ENCODE assay signal across 8 mouse cellular contexts in genomic region chr3:156561524-156562423, GRCm38 (mm10). TPM values are rescaled to one million over a fixed set of nuclear protein-coding genes. Genes with fewer than 3 reads are reported as not detected.
DNase-seq lines count a peak whose midpoint lies in the region; ATAC-seq and TF ChIP-seq lines count a peak whose summit lies in the region.

Negr1 (plus strand) TSS chr3:156561794.

- peak; percentile 82 for ATAC-seq in embryonic facial prominence, embryonic 11.5 days (replicated peaks; ENCODE audit: insufficient number of reproducible peaks, low FRiP score, low TSS enrichment, low read depth)
- peak; percentile 91 for ATAC-seq in midbrain, embryonic 12.5 days (ENCODE audit: low FRiP score, low read depth)
- peak; percentile 80 for ATAC-seq in stomach, embryonic 14.5 days (ENCODE audit: insufficient number of reproducible peaks, insufficient read depth, low FRiP score, low read depth)

- H3K9ac ChIP-seq in embryonic facial prominence, embryonic 11.5 days (replicated peaks; ENCODE audit: low read length) = peak within 1 kb of the TSS; percentile 62
- H3K9ac ChIP-seq in midbrain, embryonic 12.5 days (replicated peaks) = peak within 1 kb of the TSS; percentile 65
- H3K9ac ChIP-seq in stomach, embryonic 14.5 days (replicated peaks; ENCODE audit: low read depth, low read length) = peak within 1 kb of the TSS; percentile 23

- TF ChIP-seq CTCF in bone marrow, adult 2 months (IDR thresholded peaks at IDR 0.05; ENCODE audit: control insufficient read depth, insufficient read depth, low read length) = no peak
- TF ChIP-seq CTCF in kidney, adult 2 months (conservative IDR thresholded peaks at IDR 0.05; ENCODE audit: insufficient read depth, insufficient read length, low read depth, low read length) = no peak

- peak within 1 kb of the TSS; percentile 60 for H3K4me3 ChIP-seq in bone marrow, adult 2 months (replicated peaks; ENCODE audit: control insufficient read depth, low read depth, low read length)
- H3K4me3 ChIP-seq in embryonic facial prominence, embryonic 11.5 days (ENCODE audit: low read depth, low read length) = peak within 1 kb of the TSS; percentile 64
- H3K4me3 ChIP-seq in kidney, adult 2 months (ENCODE audit: insufficient read depth, low read depth, low read length) = peak within 1 kb of the TSS; percentile 61
- H3K4me3 ChIP-seq in limb, embryonic 10.5 days = peak within 1 kb of the TSS; percentile 75
- peak within 1 kb of the TSS; percentile 65 for H3K4me3 ChIP-seq in midbrain, embryonic 12.5 days
- H3K4me3 ChIP-seq in stomach, embryonic 14.5 days (ENCODE audit: low read depth, low read length) = peak within 1 kb of the TSS; percentile 45

- no peak for TF ChIP-seq POLR2A in bone marrow, adult 2 months (IDR thresholded peaks at IDR 0.05; ENCODE audit: borderline replicate concordance, control insufficient read depth, low read depth, low read length)
- no peak for TF ChIP-seq POLR2A in kidney, adult 2 months (IDR thresholded peaks at IDR 0.05; ENCODE audit: low read depth, low read length)

- H3K4me1 ChIP-seq in bone marrow, adult 2 months (ENCODE audit: control insufficient read depth, insufficient read depth, low read length) = no peaks in the 10 kb centered on the region; the same call in 1 of the 2 replicates
- H3K4me1 ChIP-seq in embryonic facial prominence, embryonic 11.5 days (ENCODE audit: control insufficient read depth, insufficient read depth, low read length) = no peaks in the 10 kb centered on the region; the same call in 1 of the 2 replicates
- H3K4me1 ChIP-seq in kidney, adult 2 months (ENCODE audit: control insufficient read depth, insufficient read depth, low read length) = no peaks in the 10 kb centered on the region
- peaks cover 25% of the 10 kb centered on the region for H3K4me1 ChIP-seq in limb, embryonic 10.5 days
- H3K4me1 ChIP-seq in midbrain, embryonic 12.5 days = peaks cover 9% of the 10 kb centered on the region
- H3K4me1 ChIP-seq in stomach, embryonic 14.5 days (ENCODE audit: control insufficient read depth, insufficient read depth, low read length) = no peaks in the 10 kb centered on the region

- H3K9me3 ChIP-seq in embryonic facial prominence, embryonic 11.5 days (replicated peaks; ENCODE audit: control insufficient read depth, low read length) = no peaks in the 10 kb centered on the region
- H3K9me3 ChIP-seq in limb, embryonic 10.5 days (replicated peaks) = no peaks in the 10 kb centered on the region
- H3K9me3 ChIP-seq in midbrain, embryonic 12.5 days = no peaks in the 10 kb centered on the region
- H3K9me3 ChIP-seq in stomach, embryonic 14.5 days (ENCODE audit: control insufficient read depth, low read depth, low read length) = no peaks in the 10 kb centered on the region

- H3K27ac ChIP-seq in bone marrow, adult 2 months (ENCODE audit: control insufficient read depth, insufficient read depth, low read depth, low read length, poor library complexity) = no peak within 1 kb of the TSS; the same call in 1 of the 2 replicates
- peak within 1 kb of the TSS; percentile 65 for H3K27ac ChIP-seq in embryonic facial prominence, embryonic 11.5 days (replicated peaks; ENCODE audit: low read depth, low read length)
- peak within 1 kb of the TSS; percentile 47 for H3K27ac ChIP-seq in kidney, adult 2 months (ENCODE audit: insufficient read depth, low read depth, low read length)
- H3K27ac ChIP-seq in limb, embryonic 10.5 days = peak within 1 kb of the TSS; percentile 83
- H3K27ac ChIP-seq in midbrain, embryonic 12.5 days (replicated peaks) = peak within 1 kb of the TSS; percentile 93
- H3K27ac ChIP-seq in stomach, embryonic 14.5 days (ENCODE audit: low read length) = peak within 1 kb of the TSS; percentile 63

- H3K4me2 ChIP-seq in embryonic facial prominence, embryonic 11.5 days (ENCODE audit: low read depth, low read length) = peak within 1 kb of the TSS; percentile 90
- peak within 1 kb of the TSS; percentile 91 for H3K4me2 ChIP-seq in midbrain, embryonic 12.5 days (replicated peaks)
- H3K4me2 ChIP-seq in stomach, embryonic 14.5 days (replicated peaks; ENCODE audit: low read depth, low read length) = peak within 1 kb of the TSS; percentile 91

- peak; percentile 73 for DNase-seq in embryonic facial prominence, embryonic 11.5 days (ENCODE audit: low spot score)
- DNase-seq in heart, adult 11 months = peak; percentile 97
- peak; percentile 25 for DNase-seq in kidney, adult 2 months
- peak; percentile 76 for DNase-seq in limb, embryonic 10.5 days (ENCODE audit: low spot score)
- DNase-seq in MN1 (ENCODE audit: low spot score) = no peak

- H3K27me3 ChIP-seq in embryonic facial prominence, embryonic 11.5 days (ENCODE audit: control insufficient read depth, insufficient read depth, low read length) = peaks cover 7% of the 10 kb centered on the region; the same call in 1 of the 2 replicates
- no peaks in the 10 kb centered on the region for H3K27me3 ChIP-seq in kidney, adult 2 months (replicated peaks; ENCODE audit: control insufficient read depth, insufficient read depth, low read length)
- peaks cover 59% of the 10 kb centered on the region for H3K27me3 ChIP-seq in limb, embryonic 10.5 days (ENCODE audit: low read depth, poor library complexity, severe bottlenecking)
- H3K27me3 ChIP-seq in midbrain, embryonic 12.5 days = peaks cover 23% of the 10 kb centered on the region
- H3K27me3 ChIP-seq in stomach, embryonic 14.5 days (ENCODE audit: control insufficient read depth, insufficient read depth, low read length) = 0 out of 2 replicates have a peak, but pooled peaks cover 3% of the 10 kb centered on the region

- no peaks in the 10 kb centered on the region for H3K36me3 ChIP-seq in embryonic facial prominence, embryonic 11.5 days (replicated peaks; ENCODE audit: control insufficient read depth, insufficient read depth, low read depth, low read length)
- H3K36me3 ChIP-seq in kidney, adult 2 months (ENCODE audit: control insufficient read depth, insufficient read depth, low read length) = no peaks in the 10 kb centered on the region
- no peaks in the 10 kb centered on the region for H3K36me3 ChIP-seq in limb, embryonic 10.5 days
- H3K36me3 ChIP-seq in midbrain, embryonic 12.5 days = no peaks in the 10 kb centered on the region
- no peaks in the 10 kb centered on the region for H3K36me3 ChIP-seq in stomach, embryonic 14.5 days (ENCODE audit: control insufficient read depth, insufficient read depth, low read length)

- under 1% methylated on average over 79 of the region's 79 CpGs for WGBS in bone marrow, adult 2 months
- 0% methylated on average over 72 of the region's 79 CpGs for WGBS in embryonic facial prominence, embryonic 11.5 days
- WGBS in kidney, adult 2 months = under 1% methylated on average over 76 of the region's 79 CpGs
- WGBS in limb, embryonic 10.5 days = under 1% methylated on average over 78 of the region's 79 CpGs
- WGBS in midbrain, embryonic 12.5 days = under 1% methylated on average over 54 of the region's 79 CpGs
- under 1% methylated on average over 76 of the region's 79 CpGs for WGBS in stomach, embryonic 14.5 days

RNA-seq across cellular contexts. Expression of gene Negr1, which starts in this region (rescaled TPM):
- 1.7 and 1.8 TPM in 2 replicates for polyA plus RNA-seq in bone marrow, adult 2 months (2011; ENCODE audit: insufficient read depth, insufficient read length, low replicate concordance, missing spikeins)
- 3.4 and 3.7 TPM in 2 replicates for polyA plus RNA-seq in embryonic facial prominence, embryonic 11.5 days (2014; fragmentation: Nextera tagmentation; extraction: Ambion mirVana)
- 1.7 and 1.9 TPM in 2 replicates for polyA plus RNA-seq in kidney, adult 2 months (2012; rRNA removed)
- polyA plus RNA-seq in limb, embryonic 10.5 days (2016; fragmentation: Nextera tagmentation; extraction: Ambion mirVana) = 1.8 TPM in 2 replicates
- 11.6 and 12.8 TPM in 2 replicates for polyA plus RNA-seq in midbrain, embryonic 12.5 days (2016; fragmentation: Nextera tagmentation; extraction: Ambion mirVana)
- polyA plus RNA-seq in stomach, embryonic 14.5 days (2014; fragmentation: Nextera tagmentation; extraction: Ambion mirVana) = 9.1 and 9.8 TPM in 2 replicates
